Mouse (Mus musculus): Measurements from ENCODE around the gene Gm21083. TPM values are rescaled to one million over a fixed set of nuclear protein-coding genes. Genes with fewer than 3 reads are reported as not detected.

Gene Gm21083
- polyA plus RNA-seq (2012; rRNA removed; ENCODE audit: low replicate concordance) = not detected in 2 replicates

DNA sequence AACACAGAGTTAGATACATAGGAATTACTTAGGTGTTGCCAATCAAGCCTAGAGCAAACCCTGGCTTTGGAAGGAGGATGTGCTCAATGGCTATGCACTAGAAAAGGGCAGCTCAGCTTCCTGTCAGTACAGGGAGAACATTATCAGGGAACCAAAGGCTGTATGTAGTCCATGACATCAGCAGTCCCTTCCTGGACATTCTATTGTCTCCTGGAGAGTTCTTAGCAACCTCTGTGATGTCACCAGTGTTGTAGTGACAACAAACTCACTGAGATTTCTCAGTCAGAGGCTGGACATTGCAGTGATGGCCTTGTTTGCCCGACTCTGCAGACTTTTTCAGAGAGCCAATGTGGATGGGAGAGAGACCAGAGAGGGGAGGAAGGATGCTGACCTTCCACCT, at the start of gene Gm21083:
Gm21083 (plus strand) TSS at position 301 of the 400 bp plus-strand sequence.

GRCm38 (mm10) chr5:15529122-15529521, 48.0 kb upstream of the Gm21083 start, which contains the start of gene Gm21190:
Gene Gm21190, minus strand, starts transcription at chr5:15529222.

DNA sequence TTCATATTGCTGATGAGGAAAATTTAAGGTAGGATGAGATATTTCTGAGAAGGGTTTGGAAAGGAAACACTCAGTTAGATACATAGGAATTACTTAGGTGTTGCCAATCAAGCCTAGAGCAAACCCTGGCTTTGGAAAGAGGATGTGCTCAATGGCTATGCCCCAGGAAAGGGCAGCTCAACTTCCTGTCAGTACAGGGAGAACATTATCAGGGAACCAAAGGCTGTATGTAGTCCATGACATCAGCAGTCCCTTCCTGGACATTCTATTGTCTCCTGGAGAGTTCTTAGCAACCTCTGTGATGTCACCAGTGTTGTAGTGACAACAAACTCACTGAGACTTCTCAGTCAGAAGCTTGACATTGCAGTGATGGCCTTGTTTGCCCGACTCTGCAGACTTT, 41.6 kb downstream of the Gm21083 start, which contains the start of gene Speer4d:
Speer4d (plus strand) TSS at position 301 of the 400 bp plus-strand sequence.

Other genes starting within 250 kb of the Gm21083 start
- gene Gm21149, start 100.8 kb upstream of the Gm21083 start, polyA plus RNA-seq (2012; rRNA removed; ENCODE audit: low replicate concordance) = not detected in 2 replicates
- gene Gm21190, start 48.1 kb upstream of the Gm21083 start, polyA plus RNA-seq (2012; rRNA removed; ENCODE audit: low replicate concordance) = not detected in 2 replicates
- gene Speer4d, start 41.7 kb downstream of the Gm21083 start, polyA plus RNA-seq (2012; rRNA removed; ENCODE audit: low replicate concordance) = not detected in 2 replicates
- gene 4930572O03Rik, start 79.7 kb downstream of the Gm21083 start, polyA plus RNA-seq (2012; rRNA removed; ENCODE audit: low replicate concordance) = not detected in 2 replicates
- gene Speer4c, start 136.9 kb downstream of the Gm21083 start, polyA plus RNA-seq (2012; rRNA removed; ENCODE audit: low replicate concordance) = not detected in 2 replicates